ENCODE assay signal across 8 mouse cellular contexts in the genomic region with DNA sequence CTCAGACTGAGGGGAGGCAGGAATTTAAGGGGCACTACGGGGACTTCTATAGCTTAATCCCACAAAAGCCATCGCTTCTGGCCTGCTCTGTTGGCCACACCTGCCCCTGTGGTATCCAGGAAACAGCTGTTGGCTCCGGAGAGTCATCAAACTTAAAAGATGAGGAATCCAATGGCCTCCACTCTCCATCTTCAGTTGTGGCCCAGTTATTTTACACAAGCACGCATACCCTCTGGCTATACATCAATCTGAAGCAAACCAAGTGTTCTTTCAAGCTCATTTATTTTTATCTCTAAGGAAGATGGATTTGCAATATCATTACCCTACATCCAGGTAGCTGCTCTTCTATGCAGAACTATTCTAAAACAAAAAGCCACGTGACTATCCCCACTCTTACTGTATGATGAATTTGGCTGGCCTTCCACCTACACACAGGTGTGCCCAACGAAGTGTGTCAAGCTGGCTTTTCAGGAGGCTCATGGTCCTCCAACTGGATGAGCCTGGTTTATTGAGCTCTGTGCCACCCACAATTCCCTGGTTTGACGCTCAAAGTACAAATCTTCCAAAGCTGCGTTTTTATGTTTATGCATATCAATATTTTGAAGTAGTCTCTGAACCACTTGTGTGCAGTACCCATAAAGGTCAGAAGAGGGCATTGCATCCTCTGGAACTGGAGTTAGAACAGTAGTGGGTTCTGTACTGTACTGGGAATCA. TPM values are rescaled to one million over a fixed set of nuclear protein-coding genes. Genes with fewer than 3 reads are reported as not detected.
DNase-seq lines count a peak whose midpoint lies in the region; ATAC-seq and TF ChIP-seq lines count a peak whose summit lies in the region.

No protein-coding gene starts in this region.

- peak overlapping the region; percentile 98 for H3K4me3 ChIP-seq in neural tube, embryonic 11.5 days (ENCODE audit: low read depth, low read length)
- H3K4me3 ChIP-seq in embryonic facial prominence, embryonic 11.5 days (ENCODE audit: low read depth, low read length): peak overlapping the region; percentile 94; the same call in 1 of the 2 replicates
- peak overlapping the region; percentile 92 for H3K4me3 ChIP-seq in hindbrain, embryonic 13.5 days
- H3K4me3 ChIP-seq in liver, embryonic 14.5 days (ENCODE audit: insufficient read depth in 1 of 2, low read depth in 2 of 2, low read length in 2 of 2): peak overlapping the region; percentile 86 to 89; a peak in 3 of 4 replicates
- peak overlapping the region; percentile 89 for H3K4me3 ChIP-seq in neural tube, embryonic 14.5 days (ENCODE audit: low read depth, low read length)

- H3K36me3 ChIP-seq in neural tube, embryonic 11.5 days (ENCODE audit: control insufficient read depth, insufficient read depth, low read length): peaks cover 38% of the 10 kb centered on the region
- peaks cover 17% of the 10 kb centered on the region for H3K36me3 ChIP-seq in embryonic facial prominence, embryonic 11.5 days (replicated peaks; ENCODE audit: control insufficient read depth, insufficient read depth, low read depth, low read length)
- peaks cover 55% of the 10 kb centered on the region for H3K36me3 ChIP-seq in hindbrain, embryonic 13.5 days
- H3K36me3 ChIP-seq in liver, embryonic 14.5 days (replicated peaks; ENCODE audit: control insufficient read depth, insufficient read depth, low read depth): peaks cover 43% of the 10 kb centered on the region
- H3K36me3 ChIP-seq in neural tube, embryonic 14.5 days (ENCODE audit: control insufficient read depth, insufficient read depth, low read length): peaks cover 43% of the 10 kb centered on the region

- no peak for TF ChIP-seq EP300 in liver, embryonic 14.5 days (IDR thresholded peaks at IDR 0.05; ENCODE audit: low read depth)

- WGBS in neural tube, embryonic 11.5 days: 77% methylated on average over 8 of the region's 8 CpGs
- WGBS in embryonic facial prominence, embryonic 11.5 days: 82% methylated on average over 8 of the region's 8 CpGs
- WGBS in hindbrain, embryonic 13.5 days: 73% methylated on average over 8 of the region's 8 CpGs
- 62% methylated on average over 8 of the region's 8 CpGs for WGBS in liver, embryonic 14.5 days (ENCODE audit: insufficient replicate concordance)
- WGBS in neural tube, embryonic 14.5 days: 69% methylated on average over 8 of the region's 8 CpGs

- intact Hi-C loops in gastrocnemius, postnatal 14 days (cut with DNase I; ENCODE audit: low total_unique reads): no loop called here

- ATAC-seq in neural tube, embryonic 11.5 days (ENCODE audit: insufficient read depth, low FRiP score, low TSS enrichment): no peak
- ATAC-seq in embryonic facial prominence, embryonic 11.5 days (replicated peaks; ENCODE audit: insufficient number of reproducible peaks, low FRiP score, low TSS enrichment, low read depth): no peak
- no peak for ATAC-seq in hindbrain, embryonic 13.5 days (ENCODE audit: low FRiP score)
- ATAC-seq in liver, embryonic 14.5 days (ENCODE audit: insufficient read depth): no peak
- 0 out of 2 replicates have a peak, but pooled peaks have one; percentile 7 for ATAC-seq in neural tube, embryonic 14.5 days (ENCODE audit: low read depth)

- peak overlapping the region; percentile 76 for H3K27ac ChIP-seq in neural tube, embryonic 11.5 days (ENCODE audit: low read depth, low read length)
- peak overlapping the region; percentile 89 for H3K27ac ChIP-seq in embryonic facial prominence, embryonic 11.5 days (replicated peaks; ENCODE audit: low read depth, low read length)
- peak overlapping the region; percentile 98 for H3K27ac ChIP-seq in hindbrain, embryonic 13.5 days
- peak overlapping the region; percentile 70 for H3K27ac ChIP-seq in liver, embryonic 14.5 days
- peak overlapping the region; percentile 94 for H3K27ac ChIP-seq in neural tube, embryonic 14.5 days (ENCODE audit: low read depth, low read length)

- H3K9ac ChIP-seq in neural tube, embryonic 11.5 days (ENCODE audit: low read length): peak overlapping the region; percentile 71
- H3K9ac ChIP-seq in embryonic facial prominence, embryonic 11.5 days (replicated peaks; ENCODE audit: low read length): peak overlapping the region; percentile 95
- H3K9ac ChIP-seq in hindbrain, embryonic 13.5 days: peak overlapping the region; percentile 97
- peak overlapping the region; percentile 86 for H3K9ac ChIP-seq in liver, embryonic 14.5 days (replicated peaks)
- H3K9ac ChIP-seq in neural tube, embryonic 14.5 days (replicated peaks; ENCODE audit: low read depth, low read length): peak overlapping the region; percentile 99

- peaks cover 3% of the 10 kb centered on the region; the same call in 1 of the 2 replicates for H3K9me3 ChIP-seq in neural tube, embryonic 11.5 days (ENCODE audit: control insufficient read depth, low read length)
- H3K9me3 ChIP-seq in embryonic facial prominence, embryonic 11.5 days (replicated peaks; ENCODE audit: control insufficient read depth, low read length): peaks cover 3% of the 10 kb centered on the region
- H3K9me3 ChIP-seq in hindbrain, embryonic 13.5 days: peaks cover 4% of the 10 kb centered on the region; the same call in 1 of the 2 replicates
- H3K9me3 ChIP-seq in liver, embryonic 14.5 days (ENCODE audit: control insufficient read depth, low read length): no peaks in the 10 kb centered on the region
- H3K9me3 ChIP-seq in neural tube, embryonic 14.5 days (ENCODE audit: control insufficient read depth, low read length): no peaks in the 10 kb centered on the region

- no peaks in the 10 kb centered on the region for H3K27me3 ChIP-seq in neural tube, embryonic 11.5 days (ENCODE audit: control insufficient read depth, insufficient read depth, low read length)
- H3K27me3 ChIP-seq in embryonic facial prominence, embryonic 11.5 days (ENCODE audit: control insufficient read depth, insufficient read depth, low read length): no peaks in the 10 kb centered on the region
- no peaks in the 10 kb centered on the region for H3K27me3 ChIP-seq in hindbrain, embryonic 13.5 days
- H3K27me3 ChIP-seq in liver, embryonic 14.5 days (ENCODE audit: control insufficient read depth, insufficient read depth, low read length): no peaks in the 10 kb centered on the region
- H3K27me3 ChIP-seq in neural tube, embryonic 14.5 days (ENCODE audit: control insufficient read depth, insufficient read depth, low read length): no peaks in the 10 kb centered on the region

- peak overlapping the region; percentile 96 for H3K4me2 ChIP-seq in neural tube, embryonic 11.5 days (ENCODE audit: low read depth)
- H3K4me2 ChIP-seq in embryonic facial prominence, embryonic 11.5 days (ENCODE audit: low read depth, low read length): peak overlapping the region; percentile 90
- H3K4me2 ChIP-seq in hindbrain, embryonic 13.5 days: peak overlapping the region; percentile 95
- peak overlapping the region; percentile 98 for H3K4me2 ChIP-seq in liver, embryonic 14.5 days (ENCODE audit: low read depth)
- peak overlapping the region; percentile 99 for H3K4me2 ChIP-seq in neural tube, embryonic 14.5 days (ENCODE audit: low read depth, low read length)

- H3K4me1 ChIP-seq in neural tube, embryonic 11.5 days (ENCODE audit: control insufficient read depth, insufficient read depth, low read length): peaks cover 7% of the 10 kb centered on the region
- peaks cover 14% of the 10 kb centered on the region for H3K4me1 ChIP-seq in embryonic facial prominence, embryonic 11.5 days (ENCODE audit: control insufficient read depth, insufficient read depth, low read length)
- peaks cover 31% of the 10 kb centered on the region for H3K4me1 ChIP-seq in hindbrain, embryonic 13.5 days (replicated peaks)
- peaks cover 13 to 17% of the 10 kb centered on the region in 2 experiments for H3K4me1 ChIP-seq in liver, embryonic 14.5 days (replicated peaks; ENCODE audit: control insufficient read depth in 2 of 2, insufficient read depth in 2 of 2, low read length in 1 of 2)
- H3K4me1 ChIP-seq in neural tube, embryonic 14.5 days (ENCODE audit: control insufficient read depth, insufficient read depth, low read length): peaks cover 20% of the 10 kb centered on the region

- peak; percentile 71 for TF ChIP-seq CTCF in liver, embryonic 14.5 days (IDR thresholded peaks at IDR 0.05; ENCODE audit: low read depth)

- no peak for DNase-seq in neural tube, embryonic 11.5 days (ENCODE audit: low spot score)
- no peak for DNase-seq in neural tube, embryonic 10.5 days (ENCODE audit: extremely low spot score, low spot score)
- peak; percentile 38 for DNase-seq in embryonic facial prominence, embryonic 11.5 days (ENCODE audit: low spot score)
- DNase-seq in liver, embryonic 14.5 days (ENCODE audit: low read depth in 3 of 3, low spot score in 3 of 3): no peak
- DNase-seq in right cerebral cortex, postnatal 4 days: no peak
- no peak for DNase-seq in gastrocnemius, postnatal 14 days

RNA-seq across cellular contexts. Expression of a gene that starts 1.0 kb away (rescaled TPM):
- 686 and 719 TPM in 2 replicates for polyA plus RNA-seq in neural tube, embryonic 11.5 days (2014; fragmentation: Nextera tagmentation; extraction: Ambion mirVana)
- 511 and 567 TPM in 2 replicates for polyA plus RNA-seq in embryonic facial prominence, embryonic 11.5 days (2014; fragmentation: Nextera tagmentation; extraction: Ambion mirVana)
- 471 and 481 TPM in 2 replicates for polyA plus RNA-seq in hindbrain, embryonic 13.5 days (2015; fragmentation: Nextera tagmentation; extraction: Ambion mirVana)
- polyA plus RNA-seq in liver, embryonic 14.5 days (2012; rRNA removed): 172 and 176 TPM in 2 replicates
- 191 and 204 TPM in 2 replicates for polyA plus RNA-seq in liver, embryonic 14.5 days (2014; fragmentation: Nextera tagmentation; extraction: Ambion mirVana)
- polyA plus RNA-seq in neural tube, embryonic 14.5 days (2014; fragmentation: Nextera tagmentation; extraction: Ambion mirVana): 419 and 479 TPM in 2 replicates
- total RNA-seq in gastrocnemius, postnatal 14 days (2021): 100 to 1,000 TPM; 118 to 144 TPM

RNA-seq across cellular contexts. Expression of a gene that starts 9.4 kb away (rescaled TPM):
- polyA plus RNA-seq in neural tube, embryonic 11.5 days (2014; fragmentation: Nextera tagmentation; extraction: Ambion mirVana): 562 and 566 TPM in 2 replicates
- polyA plus RNA-seq in embryonic facial prominence, embryonic 11.5 days (2014; fragmentation: Nextera tagmentation; extraction: Ambion mirVana): 626 and 629 TPM in 2 replicates
- 289 and 294 TPM in 2 replicates for polyA plus RNA-seq in hindbrain, embryonic 13.5 days (2015; fragmentation: Nextera tagmentation; extraction: Ambion mirVana)
- polyA plus RNA-seq in liver, embryonic 14.5 days (2012; rRNA removed): 144 and 214 TPM in 2 replicates
- 497 and 525 TPM in 2 replicates for polyA plus RNA-seq in liver, embryonic 14.5 days (2014; fragmentation: Nextera tagmentation; extraction: Ambion mirVana)
- polyA plus RNA-seq in neural tube, embryonic 14.5 days (2014; fragmentation: Nextera tagmentation; extraction: Ambion mirVana): 248 and 330 TPM in 2 replicates
- 100 to 1,000 TPM; 264 to 301 TPM for total RNA-seq in gastrocnemius, postnatal 14 days (2021)

RNA-seq across cellular contexts. Expression of a gene that starts 15.7 kb away (rescaled TPM):
- 669 and 698 TPM in 2 replicates for polyA plus RNA-seq in neural tube, embryonic 11.5 days (2014; fragmentation: Nextera tagmentation; extraction: Ambion mirVana)
- 748 and 893 TPM in 2 replicates for polyA plus RNA-seq in embryonic facial prominence, embryonic 11.5 days (2014; fragmentation: Nextera tagmentation; extraction: Ambion mirVana)
- 267 and 290 TPM in 2 replicates for polyA plus RNA-seq in hindbrain, embryonic 13.5 days (2015; fragmentation: Nextera tagmentation; extraction: Ambion mirVana)
- 46.3 and 110 TPM in 2 replicates for polyA plus RNA-seq in liver, embryonic 14.5 days (2012; rRNA removed)
- 347 and 349 TPM in 2 replicates for polyA plus RNA-seq in liver, embryonic 14.5 days (2014; fragmentation: Nextera tagmentation; extraction: Ambion mirVana)
- polyA plus RNA-seq in neural tube, embryonic 14.5 days (2014; fragmentation: Nextera tagmentation; extraction: Ambion mirVana): 191 and 222 TPM in 2 replicates
- total RNA-seq in gastrocnemius, postnatal 14 days (2021): 10 to 100 TPM; 44.6 to 60.9 TPM

RNA-seq across cellular contexts. Expression of a gene that starts 15.8 kb away (rescaled TPM):
- polyA plus RNA-seq in neural tube, embryonic 11.5 days (2014; fragmentation: Nextera tagmentation; extraction: Ambion mirVana): 198 and 199 TPM in 2 replicates
- 177 and 197 TPM in 2 replicates for polyA plus RNA-seq in embryonic facial prominence, embryonic 11.5 days (2014; fragmentation: Nextera tagmentation; extraction: Ambion mirVana)
- 179 and 192 TPM in 2 replicates for polyA plus RNA-seq in hindbrain, embryonic 13.5 days (2015; fragmentation: Nextera tagmentation; extraction: Ambion mirVana)
- 44.7 and 60.4 TPM in 2 replicates for polyA plus RNA-seq in liver, embryonic 14.5 days (2012; rRNA removed)
- 93.5 and 98.7 TPM in 2 replicates for polyA plus RNA-seq in liver, embryonic 14.5 days (2014; fragmentation: Nextera tagmentation; extraction: Ambion mirVana)
- polyA plus RNA-seq in neural tube, embryonic 14.5 days (2014; fragmentation: Nextera tagmentation; extraction: Ambion mirVana): 209 and 236 TPM in 2 replicates
- 10 to 100 TPM; 54.0 to 55.6 TPM for total RNA-seq in gastrocnemius, postnatal 14 days (2021)

RNA-seq across cellular contexts. Expression of a gene that starts 25.9 kb away (rescaled TPM):
- 0.78 TPM in 1 of 2 replicates, not detected in the other for polyA plus RNA-seq in neural tube, embryonic 11.5 days (2014; fragmentation: Nextera tagmentation; extraction: Ambion mirVana)
- not detected in 2 replicates for polyA plus RNA-seq in embryonic facial prominence, embryonic 11.5 days (2014; fragmentation: Nextera tagmentation; extraction: Ambion mirVana)
- polyA plus RNA-seq in hindbrain, embryonic 13.5 days (2015; fragmentation: Nextera tagmentation; extraction: Ambion mirVana): 0.79 and 1.3 TPM in 2 replicates
- 5.5 and 12.3 TPM in 2 replicates for polyA plus RNA-seq in liver, embryonic 14.5 days (2012; rRNA removed)
- polyA plus RNA-seq in liver, embryonic 14.5 days (2014; fragmentation: Nextera tagmentation; extraction: Ambion mirVana): 11.9 and 14.2 TPM in 2 replicates
- polyA plus RNA-seq in neural tube, embryonic 14.5 days (2014; fragmentation: Nextera tagmentation; extraction: Ambion mirVana): 1.3 TPM in 1 of 2 replicates, not detected in the other
- total RNA-seq in gastrocnemius, postnatal 14 days (2021): not detected
